Mouse (Mus musculus) liver, embryonic 14.5 days (tissue): ENCODE data around the gene Gm20441. TPM values are rescaled to one million over a fixed set of nuclear protein-coding genes. Genes with fewer than 3 reads are reported as not detected.

Source experiments
- ATAC-seq: fragments of 200-750 bp; cut with Nextera tagmentation; 2 replicates; pipeline ENCODE4 v1.8.0; 2017; ENCODE audit warnings: moderate number of reproducible peaks, mild to moderate bottlenecking, moderate library complexity; ENCODE audit not compliant: insufficient read depth
- DNase-seq, 3 experiments: peaks; one replicate each; pipeline ENCODE4 v3.0.0-alpha.2; 2012 to 2013; ENCODE audit warnings: low read depth in 3 of 3, low spot score in 3 of 3
- H3K27ac ChIP-seq: fragments of 300-500 bp; sonication (generic); 2 replicates; pipeline ENCODE4 v1.5.1; 2014; ENCODE audit warnings: moderate library complexity, mild to moderate bottlenecking, control low read depth, inconsistent platforms
- H3K27me3 ChIP-seq: fragments of 300-500 bp; sonication (generic); 2 replicates; pipeline ENCODE4 v1.6.1; 2014; ENCODE audit warnings: mild to moderate bottlenecking, low read length, moderate library complexity; ENCODE audit not compliant: control insufficient read depth, insufficient read depth
- H3K36me3 ChIP-seq: fragments of 300-500 bp; sonication (generic); replicated peaks from 2 replicates; pipeline ENCODE4 v1.6.1; 2014; ENCODE audit warnings: low read depth; ENCODE audit not compliant: control insufficient read depth, insufficient read depth
- H3K4me1 ChIP-seq, 2 experiments: fragments of 200-500 bp in 1 of 2; fragments of 300-500 bp in 1 of 2; sonication (generic) in 1 of 2; replicated peaks; 2 replicates each; pipeline ENCODE4 v1.6.1; 2012 to 2014; ENCODE audit warnings: antibody characterized with exemption in 1 of 2, inconsistent platforms in 1 of 2, low read length in 1 of 2; ENCODE audit not compliant: control insufficient read depth in 2 of 2, insufficient read depth in 2 of 2
- H3K4me2 ChIP-seq: fragments of 300-500 bp; sonication (generic); 2 replicates; pipeline ENCODE4 v1.6.1; 2014; ENCODE audit warnings: low read depth, mild to moderate bottlenecking, control low read depth, moderate library complexity
- H3K4me3 ChIP-seq, 2 experiments: fragments of 200-500 bp in 1 of 2; fragments of 300-500 bp in 1 of 2; sonication (generic) in 1 of 2; 2 replicates each; pipeline ENCODE4 v1.5.1; 2012 to 2014; ENCODE audit warnings: low read depth in 2 of 2, low read length in 2 of 2, mild to moderate bottlenecking in 2 of 2, control low read depth in 1 of 2, inconsistent platforms in 1 of 2, moderate library complexity in 1 of 2; ENCODE audit not compliant: insufficient read depth in 1 of 2
- H3K9ac ChIP-seq: fragments of 300-500 bp; sonication (generic); replicated peaks from 2 replicates; pipeline ENCODE4 v1.6.1; 2014; ENCODE audit warnings: mild to moderate bottlenecking, control low read depth, moderate library complexity
- H3K9me3 ChIP-seq: fragments of 300-500 bp; sonication (generic); 2 replicates; pipeline ENCODE4 v1.6.1; 2016; ENCODE audit warnings: low read length, mixed read lengths; ENCODE audit not compliant: control insufficient read depth
- CTCF ChIP-seq: IDR thresholded peaks from 2 replicates; pipeline ENCODE4 v1.5.1; 2016; ENCODE audit warnings: antibody characterized with exemption, low read depth, control low read depth
- EP300 ChIP-seq: IDR thresholded peaks from 2 replicates; pipeline ENCODE4 v1.6.1; 2016; ENCODE audit warnings: antibody characterized with exemption, low read depth
- WGBS: fragments of 180-500 bp; shearing (Covaris S2); extraction: QIAGEN DNeasy Blood & Tissue Kit; methylation state at CpG from one replicate; pipeline ENCODE4 v1.1.7; 2014; ENCODE audit not compliant: insufficient replicate concordance; 5-methylcytosine and 5-hydroxymethylcytosine counted together
- polyA plus RNA-seq, 2 experiments: library from polyadenylated mRNA; depleted of rRNA in 1 of 2; stranded (reverse) in 1 of 2; unstranded in 1 of 2; fragments of >200 nt; fragmentation: Nextera tagmentation in 1 of 2; extraction: Ambion mirVana in 1 of 2; gene quantifications; 2 replicates each; pipeline versions ENCODE4 v1.2.1 to v1.2.3; 2012 to 2014

Gene Gm20441
- polyA plus RNA-seq, 2 experiments = 0.04 TPM; not detected in 1

- H3K9me3 ChIP-seq = no peaks in the 10 kb centered on the region
- WGBS = 79% methylated on average over 11 of the region's 11 CpGs
- H3K27me3 ChIP-seq = no peaks in the 10 kb centered on the region
- DNase-seq = no peak
- H3K4me3 ChIP-seq = no peak overlapping the region
- no peak for ATAC-seq
- peaks cover 0 to 3% of the 10 kb centered on the region in 2 experiments; a peak in 2 of 4 replicates for H3K4me1 ChIP-seq
- H3K4me2 ChIP-seq = no peak overlapping the region
- H3K9ac ChIP-seq = no peak overlapping the region
- TF ChIP-seq EP300 = no peak
- no peak for TF ChIP-seq CTCF
- no peak overlapping the region for H3K27ac ChIP-seq
- H3K36me3 ChIP-seq = peaks cover 46% of the 10 kb centered on the region
Observed at GRCm38 (mm10) chr10:75756719-75757118, 24.0 kb downstream of the Gm20441 start.

GRCm38 (mm10) chr10:75744017-75744416 is 36.7 kb downstream of the Gm20441 start:
- DNase-seq = peak; percentile 46 to 61 (median 54)

GRCm38 (mm10) chr10:75743369-75743768 is 37.4 kb downstream of the Gm20441 start:
- Histone ChIP-seq H3K27ac (no peak overlapping the region), H3K9me3 (no peaks in the 10 kb centered on the region), H3K36me3 (peaks cover 84% of the 10 kb centered on the region), H3K4me2 (no peak overlapping the region), H3K27me3 (no peaks in the 10 kb centered on the region), H3K4me3 (no peak overlapping the region), H3K4me1 (no peaks in the 10 kb centered on the region), H3K9ac (no peak overlapping the region)
- WGBS = 84% methylated on average over 12 of the region's 12 CpGs
- TF ChIP-seq EP300 (no peak), CTCF (no peak)
- ATAC-seq (no peak), DNase-seq (no peak)

More at GRCm38 (mm10) chr10:75744017-75744416, 36.7 kb downstream of the Gm20441 start:
- H3K4me1 ChIP-seq = no peaks in the 10 kb centered on the region
- peaks cover 81% of the 10 kb centered on the region for H3K36me3 ChIP-seq
- no peak overlapping the region for H3K27ac ChIP-seq
- H3K9me3 ChIP-seq = no peaks in the 10 kb centered on the region
- no peak overlapping the region for H3K4me2 ChIP-seq
- peak; percentile 64 for ATAC-seq
- TF ChIP-seq CTCF (peak; percentile 96), EP300 (0 out of 2 replicates have a peak, but pooled peaks have one; percentile 18)
- no peaks in the 10 kb centered on the region for H3K27me3 ChIP-seq
- H3K9ac ChIP-seq = no peak overlapping the region
- H3K4me3 ChIP-seq = no peak overlapping the region
- WGBS = 43% methylated on average over 3 of the region's 3 CpGs

- 88% methylated on average over 3 of the region's 3 CpGs for WGBS
Observed at GRCm38 (mm10) chr10:75740866-75741265, 39.9 kb downstream of the Gm20441 start.

GRCm38 (mm10) chr10:75725449-75725848 is 55.3 kb downstream of the Gm20441 start:
- Histone ChIP-seq H3K9me3 (no peaks in the 10 kb centered on the region), H3K36me3 (peaks cover 70% of the 10 kb centered on the region), H3K27me3 (no peaks in the 10 kb centered on the region), H3K27ac (no peak overlapping the region), H3K4me2 (no peak overlapping the region), H3K9ac (no peak overlapping the region), H3K4me1 (no peaks in the 10 kb centered on the region), H3K4me3 (no peak overlapping the region)
- WGBS = 90% methylated on average over 7 of the region's 7 CpGs
- ATAC-seq (no peak), DNase-seq (no peak)
- no peak for TF ChIP-seq EP300
- no peak for TF ChIP-seq CTCF

More at GRCm38 (mm10) chr10:75740866-75741265, 39.9 kb downstream of the Gm20441 start:
- TF ChIP-seq EP300 (no peak), CTCF (no peak)
- H3K9me3 ChIP-seq = no peaks in the 10 kb centered on the region
- no peak overlapping the region for H3K4me2 ChIP-seq
- no peaks in the 10 kb centered on the region for H3K4me1 ChIP-seq
- ATAC-seq = no peak
- no peak overlapping the region for H3K4me3 ChIP-seq
- H3K36me3 ChIP-seq = peaks cover 82% of the 10 kb centered on the region
- DNase-seq = no peak
- no peaks in the 10 kb centered on the region for H3K27me3 ChIP-seq
- no peak overlapping the region for H3K9ac ChIP-seq
- H3K27ac ChIP-seq = no peak overlapping the region

Other genes starting within 250 kb of the Gm20441 start
- gene Lrrc75b, start 220.6 kb downstream of the Gm20441 start, polyA plus RNA-seq (2012; rRNA removed) = 0.04 TPM in 2 replicates
- not detected in 2 replicates for gene Lrrc75b, start 220.6 kb downstream of the Gm20441 start, polyA plus RNA-seq (2014; fragmentation: Nextera tagmentation; extraction: Ambion mirVana)
- gene Ggt1, start 219.3 kb downstream of the Gm20441 start, polyA plus RNA-seq (2012; rRNA removed) = 4.3 and 5.8 TPM in 2 replicates
- 5.2 and 6.6 TPM in 2 replicates for gene Ggt1, start 219.3 kb downstream of the Gm20441 start, polyA plus RNA-seq (2014; fragmentation: Nextera tagmentation; extraction: Ambion mirVana)
- gene Ggt5, start 191.6 kb downstream of the Gm20441 start, polyA plus RNA-seq (2012; rRNA removed) = 0.65 and 1.4 TPM in 2 replicates
- 0.27 and 0.57 TPM in 2 replicates for gene Ggt5, start 191.6 kb downstream of the Gm20441 start, polyA plus RNA-seq (2014; fragmentation: Nextera tagmentation; extraction: Ambion mirVana)
- gene Susd2, start 136.9 kb downstream of the Gm20441 start, polyA plus RNA-seq (2012; rRNA removed) = 0.84 and 1.2 TPM in 2 replicates
- gene Susd2, start 136.9 kb downstream of the Gm20441 start, polyA plus RNA-seq (2014; fragmentation: Nextera tagmentation; extraction: Ambion mirVana) = 1.0 and 1.6 TPM in 2 replicates
- 11.2 and 11.3 TPM in 2 replicates for gene Cabin1, start 16.6 kb downstream of the Gm20441 start, polyA plus RNA-seq (2012; rRNA removed)
- 12.0 and 13.7 TPM in 2 replicates for gene Cabin1, start 16.6 kb downstream of the Gm20441 start, polyA plus RNA-seq (2014; fragmentation: Nextera tagmentation; extraction: Ambion mirVana)
- 116 and 138 TPM in 2 replicates for gene Ddt, start 7.5 kb downstream of the Gm20441 start, polyA plus RNA-seq (2012; rRNA removed)
- 169 and 176 TPM in 2 replicates for gene Ddt, start 7.5 kb downstream of the Gm20441 start, polyA plus RNA-seq (2014; fragmentation: Nextera tagmentation; extraction: Ambion mirVana)
- gene Gstt3, start 460 bp upstream of the Gm20441 start, polyA plus RNA-seq (2012; rRNA removed) = 5.3 and 5.5 TPM in 2 replicates
- gene Gstt3, start 460 bp upstream of the Gm20441 start, polyA plus RNA-seq (2014; fragmentation: Nextera tagmentation; extraction: Ambion mirVana) = 9.4 and 12.0 TPM in 2 replicates
- 71.5 and 90.6 TPM in 2 replicates for gene Gstt1, start 17.6 kb upstream of the Gm20441 start, polyA plus RNA-seq (2012; rRNA removed)
- 68.8 and 75.7 TPM in 2 replicates for gene Gstt1, start 17.6 kb upstream of the Gm20441 start, polyA plus RNA-seq (2014; fragmentation: Nextera tagmentation; extraction: Ambion mirVana)
- gene Gstt4, start 41.6 kb upstream of the Gm20441 start, polyA plus RNA-seq (2012; rRNA removed) = not detected in 2 replicates
- 0.10 TPM in 1 of 2 replicates, not detected in the other for gene Gstt4, start 41.6 kb upstream of the Gm20441 start, polyA plus RNA-seq (2014; fragmentation: Nextera tagmentation; extraction: Ambion mirVana)
- gene Gstt2, start 56.5 kb upstream of the Gm20441 start, polyA plus RNA-seq (2012; rRNA removed) = 33.8 and 36.4 TPM in 2 replicates
- gene Gstt2, start 56.5 kb upstream of the Gm20441 start, polyA plus RNA-seq (2014; fragmentation: Nextera tagmentation; extraction: Ambion mirVana) = 42.7 and 43.7 TPM in 2 replicates
- 846 and 879 TPM in 2 replicates for gene Mif, start 79.3 kb upstream of the Gm20441 start, polyA plus RNA-seq (2012; rRNA removed)
- gene Mif, start 79.3 kb upstream of the Gm20441 start, polyA plus RNA-seq (2014; fragmentation: Nextera tagmentation; extraction: Ambion mirVana) = 746 and 755 TPM in 2 replicates
- gene Derl3, start 112.5 kb upstream of the Gm20441 start, polyA plus RNA-seq (2012; rRNA removed) = 0.23 and 0.47 TPM in 2 replicates
- 0.18 TPM in 1 of 2 replicates, not detected in the other for gene Derl3, start 112.5 kb upstream of the Gm20441 start, polyA plus RNA-seq (2014; fragmentation: Nextera tagmentation; extraction: Ambion mirVana)
- 21.2 and 28.5 TPM in 2 replicates for gene Smarcb1, start 140.7 kb upstream of the Gm20441 start, polyA plus RNA-seq (2012; rRNA removed)
- 47.7 and 55.3 TPM in 2 replicates for gene Smarcb1, start 140.7 kb upstream of the Gm20441 start, polyA plus RNA-seq (2014; fragmentation: Nextera tagmentation; extraction: Ambion mirVana)
- gene Chchd10, start 152.2 kb upstream of the Gm20441 start, polyA plus RNA-seq (2012; rRNA removed) = 55.8 and 72.9 TPM in 2 replicates
- 106 and 111 TPM in 2 replicates for gene Chchd10, start 152.2 kb upstream of the Gm20441 start, polyA plus RNA-seq (2014; fragmentation: Nextera tagmentation; extraction: Ambion mirVana)
- gene Mmp11, start 155.5 kb upstream of the Gm20441 start, polyA plus RNA-seq (2012; rRNA removed) = 1.3 and 1.5 TPM in 2 replicates
- 1.1 and 1.5 TPM in 2 replicates for gene Mmp11, start 155.5 kb upstream of the Gm20441 start, polyA plus RNA-seq (2014; fragmentation: Nextera tagmentation; extraction: Ambion mirVana)
- 22.5 and 27.6 TPM in 2 replicates for gene Gm867, start 159.7 kb upstream of the Gm20441 start, polyA plus RNA-seq (2012; rRNA removed)
- 20.9 and 21.9 TPM in 2 replicates for gene Gm867, start 159.7 kb upstream of the Gm20441 start, polyA plus RNA-seq (2014; fragmentation: Nextera tagmentation; extraction: Ambion mirVana)
- gene Vpreb3, start 162.1 kb upstream of the Gm20441 start, polyA plus RNA-seq (2012; rRNA removed) = 0.85 and 2.1 TPM in 2 replicates
- gene Vpreb3, start 162.1 kb upstream of the Gm20441 start, polyA plus RNA-seq (2014; fragmentation: Nextera tagmentation; extraction: Ambion mirVana) = 2.5 and 2.9 TPM in 2 replicates
- 0.08 and 0.10 TPM in 2 replicates for gene Gm5134, start 173.6 kb upstream of the Gm20441 start, polyA plus RNA-seq (2012; rRNA removed)
- 0.08 TPM in 1 of 2 replicates, not detected in the other for gene Gm5134, start 173.6 kb upstream of the Gm20441 start, polyA plus RNA-seq (2014; fragmentation: Nextera tagmentation; extraction: Ambion mirVana)